Mouse (Mus musculus) cerebellum, adult 2 months (tissue): ENCODE data around the gene Tigar. TPM values are rescaled to one million over a fixed set of nuclear protein-coding genes. Genes with fewer than 3 reads are reported as not detected.

ENCODE experiments used
- DNase-seq, 2 experiments: peaks; one replicate each; pipeline ENCODE4 v3.0.0; 2021
- H3K27ac ChIP-seq: fragments of 200-500 bp; 2 replicates; pipeline ENCODE4 v1.5.1; 2012; ENCODE audit warnings: low read length, control low read depth, inconsistent platforms; ENCODE audit not compliant: insufficient read depth
- H3K27me3 ChIP-seq: fragments of 200-500 bp; 2 replicates; pipeline ENCODE4 v1.6.1; 2012; ENCODE audit warnings: inconsistent platforms, mild to moderate bottlenecking, low read length, moderate library complexity; ENCODE audit not compliant: control insufficient read depth, insufficient read depth
- H3K4me1 ChIP-seq: fragments of 200-500 bp; 2 replicates; pipeline ENCODE4 v1.6.1; 2011; ENCODE audit warnings: low read length; ENCODE audit not compliant: control insufficient read depth, insufficient read depth
- H3K4me3 ChIP-seq: fragments of 200-500 bp; replicated peaks from 2 replicates; pipeline ENCODE3; 2011; ENCODE audit warnings: mild to moderate bottlenecking, low read depth, low read length, control low read depth; ENCODE audit not compliant: insufficient read depth
- CTCF ChIP-seq: fragments of 200-500 bp; IDR thresholded peaks from 2 replicates; pipeline ENCODE4 v1.5.1; 2011; ENCODE audit warnings: low read depth, mild to moderate bottlenecking, control low read depth, low read length, moderate library complexity, borderline replicate concordance; ENCODE audit not compliant: insufficient read depth
- POLR2A ChIP-seq: fragments of 200-500 bp; IDR thresholded peaks from 2 replicates; pipeline ENCODE4 v1.6.1; 2011; ENCODE audit warnings: low read length, control low read depth, borderline replicate concordance; ENCODE audit not compliant: insufficient read depth
- WGBS: fragments of 180-500 bp; shearing (Covaris S2); methylation state at CpG from one replicate; pipeline ENCODE4 v1.1.7; 2018; 5-methylcytosine and 5-hydroxymethylcytosine counted together
- polyA plus RNA-seq: library from polyadenylated mRNA; depleted of rRNA; stranded (reverse); fragments of >200 nt; gene quantifications from 2 replicates; pipeline ENCODE4 v1.2.3, GENCODE M21; 2012; rRNA removed

The Tigar gene
- polyA plus RNA-seq, 1 experiment, result 19.6 TPM

GRCm38 (mm10) chr6:127050847-127051246, 58.5 kb downstream of the Tigar start:
- 79% methylated on average over 4 of the region's 4 CpGs for WGBS
- no peak overlapping the region for H3K4me3 ChIP-seq
- TF ChIP-seq CTCF (no peak), POLR2A (no peak)
- no peaks in the 10 kb centered on the region for H3K27me3 ChIP-seq
- no peak for DNase-seq
- no peaks in the 10 kb centered on the region for H3K4me1 ChIP-seq
- H3K27ac ChIP-seq, result no peak overlapping the region

GRCm38 (mm10) chr6:127044909-127045308, 64.4 kb downstream of the Tigar start:
- TF ChIP-seq POLR2A, result no peak
- no peak for TF ChIP-seq CTCF
- Histone ChIP-seq H3K4me1 (no peaks in the 10 kb centered on the region), H3K27me3 (no peaks in the 10 kb centered on the region), H3K27ac (no peak overlapping the region), H3K4me3 (no peak overlapping the region)
- WGBS, result 43% methylated on average over 6 of the region's 6 CpGs
- DNase-seq, result no peak

Other genes starting within 250 kb of the Tigar start
- 0.10 and 0.23 TPM in 2 replicates for gene Dyrk4, start 187.7 kb downstream of the Tigar start, polyA plus RNA-seq
- gene Rad51ap1, start 170.0 kb downstream of the Tigar start, polyA plus RNA-seq, result 5.5 and 6.6 TPM in 2 replicates
- 22.7 and 24.3 TPM in 2 replicates for gene D6Wsu163e, start 169.6 kb downstream of the Tigar start, polyA plus RNA-seq
- gene Fgf6, start 94.0 kb downstream of the Tigar start, polyA plus RNA-seq, result not detected in 2 replicates
- 1.1 and 1.2 TPM in 2 replicates for gene Fgf23, start 36.7 kb downstream of the Tigar start, polyA plus RNA-seq
- 4.1 and 5.4 TPM in 2 replicates for gene Ccnd2, start 42.6 kb upstream of the Tigar start, polyA plus RNA-seq